Mouse (Mus musculus): ENCODE measurements around the gene Vdac2. TPM values are rescaled to one million over a fixed set of nuclear protein-coding genes. Genes with fewer than 3 reads are reported as not detected.

Vdac2 gene
- polyA plus RNA-seq, 1 experiment = 85.2 TPM

GRCm38 (mm10) chr14:21843263-21843662 lies 18.2 kb downstream of the Vdac2 start:
- H3K4me1 ChIP-seq (ENCODE audit: control insufficient read depth, insufficient read depth, low read length) = peaks cover 2% of the 10 kb centered on the region; the same call in 1 of the 2 replicates

GRCm38 (mm10) chr14:21846827-21847380 lies 21.9 kb downstream of the Vdac2 start:
- WGBS = 26% methylated on average over 10 of the region's 10 CpGs
- Histone ChIP-seq H3K4me1 (ENCODE audit: control insufficient read depth, insufficient read depth, low read length) (peaks cover 2% of the 10 kb centered on the region; the same call in 1 of the 2 replicates), H3K27ac (ENCODE audit: control insufficient read depth, insufficient read depth, low read depth, low read length, poor library complexity) (no peak overlapping the region; the same call in 1 of the 2 replicates), H3K4me3 (replicated peaks; ENCODE audit: control insufficient read depth, low read depth, low read length) (peak overlapping the region; percentile 37)
- TF ChIP-seq CTCF (IDR thresholded peaks at IDR 0.05; ENCODE audit: control insufficient read depth, insufficient read depth, low read length) (no peak), POLR2A (IDR thresholded peaks at IDR 0.05; ENCODE audit: borderline replicate concordance, control insufficient read depth, low read depth, low read length) (no peak)

More at GRCm38 (mm10) chr14:21843263-21843662, 18.2 kb downstream of the Vdac2 start:
- Histone ChIP-seq H3K4me3 (replicated peaks; ENCODE audit: control insufficient read depth, low read depth, low read length) (no peak overlapping the region), H3K27ac (ENCODE audit: control insufficient read depth, insufficient read depth, low read depth, low read length, poor library complexity) (no peak overlapping the region)
- WGBS = 48% methylated on average over 6 of the region's 6 CpGs
- TF ChIP-seq POLR2A (IDR thresholded peaks at IDR 0.05; ENCODE audit: borderline replicate concordance, control insufficient read depth, low read depth, low read length) (no peak), CTCF (IDR thresholded peaks at IDR 0.05; ENCODE audit: control insufficient read depth, insufficient read depth, low read length) (no peak)

DNA sequence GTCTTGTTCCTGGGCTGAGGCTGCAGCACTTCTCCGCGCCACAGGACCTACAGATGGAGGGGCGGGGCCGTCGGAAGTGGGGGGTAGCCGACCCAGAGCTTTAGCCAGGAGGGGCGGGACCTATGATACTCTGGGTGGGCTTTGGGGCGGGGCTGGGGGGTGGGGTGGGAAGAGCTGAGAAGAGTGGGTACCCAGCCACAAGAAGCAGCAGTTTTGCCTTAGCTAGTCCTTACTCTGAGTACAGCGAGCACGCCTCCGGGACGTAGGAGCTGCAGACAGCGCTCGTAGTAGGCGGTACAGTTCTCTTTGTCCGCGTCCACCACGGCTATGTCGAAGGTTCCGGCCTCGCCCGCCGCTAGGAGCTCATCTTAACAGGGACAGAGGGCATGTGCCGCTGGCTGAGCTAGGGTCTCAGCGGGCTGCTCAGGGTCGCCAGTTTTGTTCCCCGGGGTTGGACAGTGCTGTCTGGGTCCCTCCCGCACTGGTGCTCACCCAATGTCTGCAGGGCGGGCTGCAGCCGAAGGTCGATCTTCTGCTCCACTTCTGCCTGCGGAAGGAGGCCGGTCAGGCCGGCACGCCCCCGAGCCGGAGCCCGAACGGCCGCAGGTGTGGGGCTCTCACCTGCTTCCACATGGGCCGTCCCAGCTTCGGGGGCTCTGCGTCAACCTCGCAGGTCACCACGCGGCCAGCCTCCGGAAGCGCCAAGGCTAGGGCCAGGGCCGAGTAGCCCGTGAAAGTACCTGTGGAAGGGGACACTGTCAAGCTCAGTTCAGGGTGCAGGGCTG lies 22.5 kb downstream of the Vdac2 start:
- TF ChIP-seq POLR2A (IDR thresholded peaks at IDR 0.05; ENCODE audit: borderline replicate concordance, control insufficient read depth, low read depth, low read length) (peak; percentile 47; the same call in 1 of the 2 replicates), CTCF (IDR thresholded peaks at IDR 0.05; ENCODE audit: control insufficient read depth, insufficient read depth, low read length) (no peak)
- WGBS = under 1% methylated on average over 50 of the region's 50 CpGs
- Histone ChIP-seq H3K4me3 (replicated peaks; ENCODE audit: control insufficient read depth, low read depth, low read length) (peak overlapping the region; percentile 58), H3K4me1 (ENCODE audit: control insufficient read depth, insufficient read depth, low read length) (peaks cover 2% of the 10 kb centered on the region; the same call in 1 of the 2 replicates), H3K27ac (ENCODE audit: control insufficient read depth, insufficient read depth, low read depth, low read length, poor library complexity) (peak overlapping the region; percentile 56)

DNA sequence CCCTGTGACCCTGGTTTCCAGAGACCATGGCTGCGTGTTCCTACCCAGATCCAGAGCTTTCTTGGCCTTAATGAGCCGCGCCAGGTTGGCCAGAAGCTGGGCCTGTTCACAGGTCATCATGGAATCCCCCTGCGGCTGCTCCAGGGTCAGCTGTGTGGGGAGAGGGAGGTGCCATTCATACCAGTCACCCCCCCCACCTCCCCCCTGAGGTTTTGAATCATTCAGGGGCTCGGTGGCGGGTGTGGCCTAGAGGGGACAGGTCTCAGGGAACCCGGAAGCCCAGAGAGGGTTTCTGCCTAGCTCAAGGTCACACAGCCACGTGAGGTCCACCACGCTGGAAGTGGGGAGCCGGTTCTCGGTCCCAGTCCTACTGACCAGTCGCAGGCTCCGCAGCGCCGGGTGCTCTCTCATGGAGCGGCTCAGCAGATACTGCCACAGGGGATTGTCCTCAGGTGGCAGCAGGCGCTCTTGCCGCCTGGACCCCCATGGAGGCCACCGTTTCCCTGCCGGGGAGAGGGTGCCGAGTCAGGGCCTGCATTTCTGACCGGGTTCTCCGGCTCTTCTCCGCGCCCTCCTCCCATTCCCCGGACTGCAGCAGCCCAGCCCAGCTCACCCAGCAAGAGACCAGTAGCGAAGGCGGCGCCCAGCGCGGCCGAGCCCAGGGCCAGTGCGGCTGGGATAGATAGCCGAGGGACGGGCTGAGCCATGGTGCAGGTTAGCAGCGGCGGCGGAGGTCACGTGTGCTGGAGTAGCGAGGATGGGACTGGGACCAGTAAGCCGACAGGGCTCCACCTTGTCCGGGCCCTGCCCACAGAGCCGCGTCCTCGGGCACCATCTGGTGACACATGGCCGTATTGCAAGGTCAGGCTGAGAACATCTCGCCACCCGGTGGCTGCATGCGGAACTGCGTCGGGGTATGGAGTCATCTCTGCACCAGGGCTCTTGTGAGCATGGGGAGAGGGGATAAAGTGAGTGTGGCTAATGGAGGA lies 23.4 kb downstream of the Vdac2 start, which contains the start of gene Comtd1:
TSS of gene Comtd1 (minus strand) at position 812 of the 989 bp plus-strand sequence.
- peak within 1 kb of the TSS; percentile 58 for H3K4me3 ChIP-seq (replicated peaks; ENCODE audit: control insufficient read depth, low read depth, low read length)
- H3K4me1 ChIP-seq (ENCODE audit: control insufficient read depth, insufficient read depth, low read length) = peaks cover 3% of the 10 kb centered on the region; the same call in 1 of the 2 replicates
- TF ChIP-seq POLR2A (IDR thresholded peaks at IDR 0.05; ENCODE audit: borderline replicate concordance, control insufficient read depth, low read depth, low read length) = peak; percentile 74; the same call in 1 of the 2 replicates
- TF ChIP-seq CTCF (IDR thresholded peaks at IDR 0.05; ENCODE audit: control insufficient read depth, insufficient read depth, low read length) = peak; percentile 100
- peak within 1 kb of the TSS; percentile 56 for H3K27ac ChIP-seq (ENCODE audit: control insufficient read depth, insufficient read depth, low read depth, low read length, poor library complexity)
- under 1% methylated on average over 51 of the region's 51 CpGs for WGBS

DNA sequence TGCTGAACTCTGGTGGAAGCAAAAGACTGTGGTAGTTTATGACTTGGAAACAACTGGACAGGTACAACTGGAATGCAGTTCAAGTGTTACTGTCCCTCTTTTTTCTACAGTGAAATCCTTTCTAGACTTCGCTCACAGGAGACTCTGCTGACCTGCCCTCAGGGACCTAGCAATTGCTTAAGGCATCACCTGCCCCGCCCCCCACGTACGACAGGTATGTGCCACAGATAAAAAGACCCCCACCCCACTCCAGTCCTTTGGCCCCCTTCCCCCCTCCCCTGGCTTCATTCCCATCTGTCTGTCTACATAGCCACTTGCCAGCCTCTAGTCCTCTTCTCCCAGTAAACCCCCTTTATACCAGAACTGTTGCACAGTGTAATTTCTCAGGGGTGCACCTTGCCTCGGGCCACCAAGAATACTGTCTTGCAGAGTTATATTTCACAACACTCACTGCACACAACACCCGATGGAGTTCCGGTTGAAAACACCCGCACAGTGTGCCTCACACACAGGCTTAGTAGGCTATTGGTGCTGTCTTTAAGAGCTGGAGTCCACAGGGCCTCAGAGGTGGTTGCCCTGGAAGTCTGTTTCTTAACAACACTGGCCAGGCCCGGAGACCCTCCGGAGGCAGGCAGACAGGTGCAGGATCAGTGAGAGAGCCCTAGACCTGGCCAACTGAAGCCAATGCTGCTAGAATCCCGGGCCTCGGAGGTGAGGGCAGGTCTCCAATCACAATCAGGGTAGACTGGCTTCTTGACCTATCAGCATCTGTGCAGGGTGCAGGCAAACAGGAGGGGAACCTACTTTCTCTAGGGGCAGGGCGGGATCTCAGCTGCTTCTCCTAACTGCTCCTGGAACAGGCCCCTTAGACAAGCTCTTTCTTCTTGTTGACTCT lies 24.7 kb downstream of the Vdac2 start:
- TF ChIP-seq POLR2A (IDR thresholded peaks at IDR 0.05; ENCODE audit: borderline replicate concordance, control insufficient read depth, low read depth, low read length) (no peak), CTCF (IDR thresholded peaks at IDR 0.05; ENCODE audit: control insufficient read depth, insufficient read depth, low read length) (no peak)
- H3K4me1 ChIP-seq (ENCODE audit: control insufficient read depth, insufficient read depth, low read length) = peaks cover 3% of the 10 kb centered on the region; the same call in 1 of the 2 replicates
- 70% methylated on average over 13 of the region's 13 CpGs for WGBS
- no peak overlapping the region for H3K4me3 ChIP-seq (replicated peaks; ENCODE audit: control insufficient read depth, low read depth, low read length)
- peak overlapping the region; percentile 16 for H3K27ac ChIP-seq (ENCODE audit: control insufficient read depth, insufficient read depth, low read depth, low read length, poor library complexity)

DNA sequence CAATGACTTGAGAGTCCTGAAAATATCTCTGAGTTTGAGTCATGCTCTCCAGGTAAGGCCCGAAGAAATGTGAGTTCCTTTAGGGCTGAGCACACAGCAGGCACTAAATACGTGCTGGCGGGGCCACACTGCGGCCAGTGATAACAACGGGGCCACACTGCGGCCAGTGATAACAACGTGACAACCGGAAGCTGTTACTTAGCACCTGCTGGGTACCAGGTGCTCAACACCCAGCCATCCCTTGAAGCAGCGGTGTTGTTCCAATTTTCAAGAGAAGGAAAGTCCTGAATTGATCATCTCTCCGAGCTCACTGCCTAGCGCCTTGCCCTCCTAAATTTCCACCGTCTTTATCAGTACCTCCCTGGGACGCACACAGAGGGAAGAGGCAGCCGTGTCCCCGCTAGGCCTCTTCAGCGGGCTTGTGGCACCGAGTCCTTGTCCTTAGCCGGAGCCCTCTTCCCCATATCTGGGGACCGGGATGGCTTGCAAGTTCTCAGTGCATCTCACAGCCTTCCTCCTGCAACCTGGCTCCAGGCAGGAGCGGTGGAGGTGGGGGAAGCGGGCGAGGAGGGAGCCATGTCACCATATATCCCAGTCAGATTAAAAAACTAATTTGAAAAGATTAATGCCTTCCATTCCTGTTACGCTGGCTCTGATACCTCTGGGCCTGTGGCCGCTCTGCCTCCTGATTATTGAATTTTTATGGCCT lies 25.5 kb downstream of the Vdac2 start:
- Histone ChIP-seq H3K4me1 (ENCODE audit: control insufficient read depth, insufficient read depth, low read length) (peaks cover 3% of the 10 kb centered on the region; the same call in 1 of the 2 replicates), H3K27ac (ENCODE audit: control insufficient read depth, insufficient read depth, low read depth, low read length, poor library complexity) (peak overlapping the region; percentile 16), H3K4me3 (replicated peaks; ENCODE audit: control insufficient read depth, low read depth, low read length) (no peak overlapping the region)
- WGBS = 81% methylated on average over 24 of the region's 24 CpGs
- TF ChIP-seq CTCF (IDR thresholded peaks at IDR 0.05; ENCODE audit: control insufficient read depth, insufficient read depth, low read length) (no peak), POLR2A (IDR thresholded peaks at IDR 0.05; ENCODE audit: borderline replicate concordance, control insufficient read depth, low read depth, low read length) (no peak; the same call in 1 of the 2 replicates)
